ENCODE assay signal across 17 mouse cellular contexts in the genomic region with DNA sequence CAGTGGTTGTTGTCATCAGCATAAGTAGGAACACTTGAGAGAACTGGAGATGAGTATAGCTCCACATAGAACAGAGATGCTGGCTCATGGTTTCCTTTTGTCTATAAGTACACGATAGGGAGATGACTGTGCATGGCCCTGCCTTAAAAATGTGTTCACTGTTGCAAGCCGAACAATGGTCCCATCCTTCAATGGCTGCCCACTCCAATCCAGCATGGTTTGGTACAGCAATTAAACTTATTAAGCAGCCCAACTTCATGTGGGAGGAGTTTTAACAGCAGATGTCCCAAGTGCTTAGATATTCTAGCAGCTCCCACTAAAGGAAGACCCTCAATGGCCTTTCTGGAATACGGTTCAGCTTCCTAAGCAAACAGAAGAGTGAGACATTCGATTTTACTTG.
DNase-seq lines count a peak whose midpoint lies in the region; ATAC-seq lines count a peak whose summit lies in the region.
"Had no signal": no experiment of that assay in that cellular context is flagged by ENCODE, and none has a peak within 500 bp of the region (broad histone marks: within the 10 kb centered on the region; RNA-seq: fewer than 3 reads in every experiment).

No protein-coding gene starts in this region.

- H3K4me3 ChIP-seq in forebrain, embryonic 13.5 days = no peak overlapping the region
- H3K4me3 ChIP-seq in forebrain, embryonic 11.5 days (ENCODE audit: low read depth, low read length) = no peak overlapping the region
- H3K4me3 ChIP-seq in hindbrain, embryonic 15.5 days = no peak overlapping the region
- no peak overlapping the region for H3K4me3 ChIP-seq in hindbrain, embryonic 12.5 days
- no peak overlapping the region for H3K4me3 ChIP-seq in forebrain, embryonic 14.5 days (ENCODE audit: low read depth, low read length)
- H3K4me3 ChIP-seq: embryonic facial prominence, embryonic 13.5 days; gastrocnemius, adult 2 months; heart, embryonic 13.5 days; intestine, embryonic 15.5 days had no signal

- H3K27me3 ChIP-seq in forebrain, embryonic 13.5 days = no peaks in the 10 kb centered on the region
- H3K27me3 ChIP-seq in forebrain, embryonic 11.5 days (ENCODE audit: control insufficient read depth, insufficient read depth, low read length) = no peaks in the 10 kb centered on the region
- H3K27me3 ChIP-seq in hindbrain, embryonic 15.5 days = no peaks in the 10 kb centered on the region
- no peaks in the 10 kb centered on the region for H3K27me3 ChIP-seq in hindbrain, embryonic 12.5 days
- no peaks in the 10 kb centered on the region for H3K27me3 ChIP-seq in forebrain, embryonic 14.5 days (replicated peaks; ENCODE audit: control insufficient read depth, insufficient read depth, low read length)
- H3K27me3 ChIP-seq: embryonic facial prominence, embryonic 13.5 days; heart, embryonic 13.5 days; intestine, embryonic 15.5 days had no signal

- DNase-seq in forebrain, embryonic 11.5 days (ENCODE audit: low spot score) = no peak
- DNase-seq in forebrain, embryonic 14.5 days (ENCODE audit: low spot score) = peak; percentile 22
- DNase-seq in adrenal gland, postnatal 25 days = no peak
- DNase-seq: cerebellum, adult 18-20 months; cerebellum, adult 9-11 months; cerebellum, postnatal 36 days; gastrocnemius, adult 2 months; gastrocnemius, postnatal 25 days; heart, postnatal 4 days; kidney, adult 18-20 months had no signal

- no peak overlapping the region for H3K9ac ChIP-seq in forebrain, embryonic 13.5 days
- no peak overlapping the region for H3K9ac ChIP-seq in forebrain, embryonic 11.5 days (ENCODE audit: low read length)
- no peak overlapping the region for H3K9ac ChIP-seq in hindbrain, embryonic 15.5 days
- H3K9ac ChIP-seq in hindbrain, embryonic 12.5 days = no peak overlapping the region
- no peak overlapping the region for H3K9ac ChIP-seq in forebrain, embryonic 14.5 days (ENCODE audit: low read length)
- H3K9ac ChIP-seq: embryonic facial prominence, embryonic 13.5 days; heart, embryonic 13.5 days; intestine, embryonic 15.5 days had no signal

- H3K9me3 ChIP-seq in forebrain, embryonic 13.5 days (replicated peaks) = no peaks in the 10 kb centered on the region
- no peaks in the 10 kb centered on the region for H3K9me3 ChIP-seq in forebrain, embryonic 11.5 days (ENCODE audit: control insufficient read depth, low read length)
- no peaks in the 10 kb centered on the region for H3K9me3 ChIP-seq in hindbrain, embryonic 15.5 days
- no peaks in the 10 kb centered on the region for H3K9me3 ChIP-seq in hindbrain, embryonic 12.5 days (replicated peaks)
- H3K9me3 ChIP-seq in forebrain, embryonic 14.5 days (replicated peaks; ENCODE audit: control insufficient read depth, low read length) = no peaks in the 10 kb centered on the region
- H3K9me3 ChIP-seq: embryonic facial prominence, embryonic 13.5 days; heart, embryonic 13.5 days; intestine, embryonic 15.5 days had no signal

- H3K36me3 ChIP-seq in forebrain, embryonic 13.5 days (ENCODE audit: poor library complexity, severe bottlenecking) = no peaks in the 10 kb centered on the region
- H3K36me3 ChIP-seq in forebrain, embryonic 11.5 days (ENCODE audit: control insufficient read depth, insufficient read depth, low read length) = no peaks in the 10 kb centered on the region
- no peaks in the 10 kb centered on the region for H3K36me3 ChIP-seq in hindbrain, embryonic 15.5 days
- no peaks in the 10 kb centered on the region for H3K36me3 ChIP-seq in hindbrain, embryonic 12.5 days
- H3K36me3 ChIP-seq in forebrain, embryonic 14.5 days (ENCODE audit: control insufficient read depth, insufficient read depth, low read length) = no peaks in the 10 kb centered on the region
- H3K36me3 ChIP-seq: embryonic facial prominence, embryonic 13.5 days; heart, embryonic 13.5 days; intestine, embryonic 15.5 days had no signal

- WGBS in forebrain, embryonic 13.5 days = 69% methylated on average over 4 of the region's 4 CpGs
- WGBS in forebrain, embryonic 11.5 days = 70% methylated on average over 4 of the region's 4 CpGs
- WGBS in hindbrain, embryonic 15.5 days = 59% methylated on average over 4 of the region's 4 CpGs
- 67% methylated on average over 4 of the region's 4 CpGs for WGBS in hindbrain, embryonic 12.5 days
- WGBS in forebrain, embryonic 14.5 days = 68% methylated on average over 4 of the region's 4 CpGs

- peak overlapping the region; percentile 21 for H3K27ac ChIP-seq in forebrain, embryonic 13.5 days
- H3K27ac ChIP-seq in forebrain, embryonic 11.5 days (ENCODE audit: low read depth, low read length) = no peak overlapping the region
- no peak overlapping the region for H3K27ac ChIP-seq in hindbrain, embryonic 15.5 days (replicated peaks)
- no peak overlapping the region for H3K27ac ChIP-seq in hindbrain, embryonic 12.5 days
- no peak overlapping the region for H3K27ac ChIP-seq in forebrain, embryonic 14.5 days (ENCODE audit: low read depth, low read length)
- H3K27ac ChIP-seq: embryonic facial prominence, embryonic 13.5 days; gastrocnemius, adult 2 months; heart, embryonic 13.5 days; intestine, embryonic 15.5 days had no signal

- H3K4me2 ChIP-seq in forebrain, embryonic 13.5 days = no peak overlapping the region
- no peak overlapping the region for H3K4me2 ChIP-seq in forebrain, embryonic 11.5 days (ENCODE audit: low read depth, low read length, severe bottlenecking)
- H3K4me2 ChIP-seq in hindbrain, embryonic 15.5 days = no peak overlapping the region
- no peak overlapping the region for H3K4me2 ChIP-seq in hindbrain, embryonic 12.5 days (replicated peaks)
- H3K4me2 ChIP-seq in forebrain, embryonic 14.5 days (ENCODE audit: low read length) = no peak overlapping the region
- H3K4me2 ChIP-seq: embryonic facial prominence, embryonic 13.5 days; heart, embryonic 13.5 days; intestine, embryonic 15.5 days had no signal

- ATAC-seq in forebrain, embryonic 13.5 days = peak; percentile 60
- no peak; the same call in 1 of the 2 replicates for ATAC-seq in forebrain, embryonic 11.5 days (replicated peaks; ENCODE audit: low FRiP score)
- peak; percentile 19; the same call in 1 of the 2 replicates for ATAC-seq in hindbrain, embryonic 15.5 days (ENCODE audit: low FRiP score, low read depth)
- no peak for ATAC-seq in hindbrain, embryonic 12.5 days (ENCODE audit: low FRiP score)
- peak; percentile 51 for ATAC-seq in forebrain, embryonic 14.5 days
- ATAC-seq in erythroblast, adult 5-6 weeks (replicated peaks; ENCODE audit: low FRiP score, poor library complexity, severe bottlenecking) = no peak
- ATAC-seq: intestine, embryonic 15.5 days had no signal

- H3K4me1 ChIP-seq in forebrain, embryonic 13.5 days = peaks cover 8% of the 10 kb centered on the region
- H3K4me1 ChIP-seq in forebrain, embryonic 11.5 days (replicated peaks; ENCODE audit: control insufficient read depth, insufficient read depth, low read length) = no peaks in the 10 kb centered on the region
- H3K4me1 ChIP-seq in hindbrain, embryonic 15.5 days (replicated peaks) = peaks cover 6% of the 10 kb centered on the region; the same call in 1 of the 2 replicates
- 0 out of 2 replicates have a peak, but pooled peaks cover 2% of the 10 kb centered on the region for H3K4me1 ChIP-seq in hindbrain, embryonic 12.5 days
- H3K4me1 ChIP-seq in forebrain, embryonic 14.5 days (ENCODE audit: control insufficient read depth, insufficient read depth, low read length) = peaks cover 6% of the 10 kb centered on the region; the same call in 1 of the 2 replicates
- H3K4me1 ChIP-seq: embryonic facial prominence, embryonic 13.5 days; heart, embryonic 13.5 days; intestine, embryonic 15.5 days had no signal

Comparison
In these comparisons a context has a peak if more than half of its experiments do, and no peak if none do; other contexts are left out.
1. ATAC-seq: peak in forebrain, embryonic 13.5 days (single experiment), hindbrain, embryonic 15.5 days (single experiment) and forebrain, embryonic 14.5 days (single experiment); none in forebrain, embryonic 11.5 days (single experiment), hindbrain, embryonic 12.5 days (single experiment) and erythroblast, adult 5-6 weeks (single experiment).